Mouse (Mus musculus) heart, adult 18-20 months (tissue): ENCODE results near the gene Dync1li1. TPM values are rescaled to one million over a fixed set of nuclear protein-coding genes. Genes with fewer than 3 reads are reported as not detected.
A peak's percentile ranks its signal among the peaks of the same experiment; 100 is the strongest.

Source experiments
- DNase-seq, 2 experiments: peaks; one replicate each; pipeline ENCODE4 v3.0.0; 2021 to 2022; ENCODE audit warnings: mixed read lengths in 1 of 2
- long read RNA-seq, 2 experiments: library from polyadenylated mRNA; stranded (forward); transcript quantifications; one replicate each; pipeline ENCODE4 v2.0.0; 2021
- total RNA-seq, 2 experiments: library from RNA; stranded (reverse); gene quantifications; 2 replicates each; pipeline ENCODE4 v1.2.3; 2021

Dync1li1 gene
- 10 to 100 TPM; 64.3 to 69.5 TPM for total RNA-seq
- long read RNA-seq, experiment 1, transcript Dync1li1-201 (13 exons, 2,601 nt) = major isoform, 52 of 57 reads
- long read RNA-seq, experiment 1, partial matches to known transcripts = 3 of 57 reads
- long read RNA-seq, experiment 1, other reads (novel, unspliced or antisense) = 2 of 57 reads
- long read RNA-seq, experiment 2, transcript Dync1li1-201 (13 exons, 2,601 nt) = major isoform, 17 of 19 reads
- long read RNA-seq, experiment 2, partial matches to known transcripts = 0 of 19 reads
- long read RNA-seq, experiment 2, other reads (novel, unspliced or antisense) = 2 of 19 reads

DNA sequence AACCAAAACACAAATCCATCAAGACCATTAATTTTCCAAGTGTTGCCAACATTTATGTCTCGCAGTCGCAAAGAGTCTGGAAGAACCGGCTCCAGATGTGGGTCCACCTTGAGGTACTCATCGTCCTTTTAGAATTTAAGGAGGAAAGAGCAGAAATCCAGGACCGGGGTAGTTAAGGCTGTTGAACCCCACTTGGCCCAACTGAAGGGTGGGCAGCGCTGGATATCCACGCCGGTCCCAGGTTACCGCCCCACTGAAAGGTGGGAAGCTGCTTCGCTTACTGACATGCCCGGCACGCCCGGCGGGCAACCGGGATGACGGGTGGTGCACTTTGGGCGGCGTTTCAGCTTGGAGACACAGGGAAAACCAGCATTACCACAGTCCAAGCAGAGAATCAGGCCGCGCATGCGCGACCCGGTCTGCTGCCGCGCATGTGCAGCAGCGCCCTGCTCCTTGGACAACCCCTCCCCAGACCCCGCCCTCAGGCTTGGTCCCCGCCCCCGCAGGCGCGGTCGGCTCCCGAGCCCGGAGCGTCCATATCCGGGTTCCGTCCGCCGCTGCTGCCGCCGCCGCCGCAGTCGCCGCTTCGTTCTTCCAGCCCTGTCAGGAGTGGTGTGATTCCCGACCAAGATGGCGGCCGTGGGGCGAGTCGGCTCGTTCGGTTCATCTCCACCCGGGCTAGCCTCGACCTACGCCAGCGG lies at the start of gene Dync1li1:
Dync1li1 (plus strand) TSS at position 539 of the 701 bp plus-strand sequence.
- DNase-seq = peak; percentile 97 to 98

DNA sequence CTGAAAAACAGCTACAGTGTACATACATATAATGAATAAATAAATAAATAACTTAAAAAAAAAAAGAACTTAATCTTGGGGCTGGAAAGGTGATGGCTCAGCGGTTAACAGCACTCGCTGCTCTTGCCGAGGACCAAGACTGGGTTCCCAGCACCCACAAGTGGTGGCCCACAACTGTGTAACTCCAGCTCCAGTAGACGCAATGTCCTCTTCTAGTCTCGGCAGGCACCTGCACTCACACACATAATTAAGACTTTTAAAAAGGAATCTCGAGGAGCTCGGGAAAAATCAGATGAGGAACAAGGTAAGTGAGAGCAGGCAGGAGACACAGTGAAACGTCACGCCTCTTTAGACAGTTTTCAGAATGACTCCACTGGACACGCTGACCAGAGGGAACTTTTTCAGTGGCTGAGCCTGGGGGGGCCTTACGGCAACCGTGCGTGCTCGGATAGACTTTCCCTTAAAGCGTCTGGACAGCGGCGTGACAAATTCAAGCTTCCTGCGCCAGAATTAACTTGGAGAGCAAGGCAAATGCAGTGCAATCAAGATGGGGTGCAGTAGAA lies 49.3 kb upstream of the Dync1li1 start:
- DNase-seq = no peak

DNA sequence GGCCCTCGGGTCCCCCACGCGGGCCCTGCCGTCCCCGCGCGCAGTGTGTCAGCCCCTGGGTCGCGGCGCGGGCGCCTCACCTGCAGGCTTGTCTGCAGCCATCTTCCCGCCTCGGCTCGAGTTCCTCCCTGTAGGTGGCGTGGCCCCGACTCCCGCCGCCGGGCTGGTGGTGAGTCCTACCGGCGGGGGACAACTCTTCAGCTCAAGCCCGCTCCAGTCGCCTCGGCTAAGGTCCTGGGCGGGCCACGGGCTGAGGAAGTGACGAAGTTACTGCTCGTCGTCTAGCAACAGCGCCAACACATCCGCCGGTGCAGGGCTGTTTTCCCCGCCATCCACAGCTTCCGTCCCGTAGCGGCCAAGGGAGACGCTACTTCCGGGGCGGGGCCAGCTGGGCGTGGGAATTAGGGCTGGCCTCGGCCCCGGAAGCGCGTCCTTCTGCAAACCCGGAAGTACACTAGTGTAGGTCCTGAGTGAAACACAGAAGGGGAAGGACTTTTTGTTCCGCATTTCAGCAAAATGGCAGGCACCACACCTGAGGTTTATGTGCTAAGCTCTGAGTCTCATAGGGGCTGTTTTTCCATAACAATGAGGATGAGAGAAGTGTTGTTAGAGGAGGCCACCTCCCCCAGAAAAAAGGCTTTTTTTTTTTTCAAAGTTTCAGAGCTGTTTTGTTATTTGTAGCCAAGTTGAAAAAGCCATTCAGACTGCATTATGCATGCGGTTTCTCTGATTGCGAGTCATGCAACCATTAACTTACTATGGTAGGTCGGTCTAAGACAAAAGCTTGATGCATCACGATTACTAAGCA lies 48.5 kb upstream of the Dync1li1 start, which contains the start of gene Cnot10:
Cnot10 (minus strand) TSS at position 346 of the 808 bp plus-strand sequence.
- peak; percentile 98 to 99 for DNase-seq

DNA sequence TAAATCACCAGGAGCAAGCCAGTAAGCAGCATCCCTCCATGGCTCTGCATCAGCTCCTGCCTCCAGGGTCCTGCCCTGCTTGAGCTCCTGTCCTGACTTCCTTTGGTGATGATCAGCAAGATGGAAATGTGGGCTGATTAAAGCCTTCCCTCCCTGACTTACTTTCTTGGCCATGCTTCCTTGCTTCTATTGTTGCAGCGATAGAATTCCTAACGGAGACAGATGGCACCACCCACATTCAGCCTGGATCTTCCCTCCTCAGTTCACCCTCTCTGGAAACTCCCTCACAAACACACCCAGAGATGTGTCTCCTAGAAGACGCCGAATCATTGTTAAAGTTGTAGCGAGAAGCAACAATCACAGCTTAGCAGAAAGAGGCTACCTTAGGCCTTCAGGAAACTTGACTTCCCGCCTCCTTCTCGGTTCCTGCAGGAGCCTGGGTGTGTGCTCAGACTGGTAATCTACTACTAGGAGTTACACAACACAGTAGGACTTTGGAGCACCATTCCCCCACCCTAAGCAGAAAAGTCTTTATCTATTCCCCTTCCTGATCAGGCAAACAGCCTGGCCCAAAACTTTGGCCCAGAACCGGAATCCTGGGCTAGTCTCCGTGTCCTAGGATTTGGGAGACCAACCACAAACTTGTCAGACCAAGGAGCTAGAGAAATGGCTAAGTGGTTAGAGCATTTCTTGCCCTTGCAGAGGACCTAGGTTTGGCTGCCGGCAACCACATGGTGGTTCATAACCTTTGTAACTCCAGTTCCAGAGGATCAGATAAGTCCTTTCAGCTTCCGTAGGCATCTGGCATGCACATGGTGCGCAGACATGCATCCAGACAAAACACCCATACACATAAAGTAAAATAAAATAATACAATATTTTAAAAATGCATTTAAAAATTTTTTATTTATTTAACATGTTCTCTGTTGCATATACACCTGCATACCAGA lies 41.8 kb upstream of the Dync1li1 start:
- no peak for DNase-seq

DNA sequence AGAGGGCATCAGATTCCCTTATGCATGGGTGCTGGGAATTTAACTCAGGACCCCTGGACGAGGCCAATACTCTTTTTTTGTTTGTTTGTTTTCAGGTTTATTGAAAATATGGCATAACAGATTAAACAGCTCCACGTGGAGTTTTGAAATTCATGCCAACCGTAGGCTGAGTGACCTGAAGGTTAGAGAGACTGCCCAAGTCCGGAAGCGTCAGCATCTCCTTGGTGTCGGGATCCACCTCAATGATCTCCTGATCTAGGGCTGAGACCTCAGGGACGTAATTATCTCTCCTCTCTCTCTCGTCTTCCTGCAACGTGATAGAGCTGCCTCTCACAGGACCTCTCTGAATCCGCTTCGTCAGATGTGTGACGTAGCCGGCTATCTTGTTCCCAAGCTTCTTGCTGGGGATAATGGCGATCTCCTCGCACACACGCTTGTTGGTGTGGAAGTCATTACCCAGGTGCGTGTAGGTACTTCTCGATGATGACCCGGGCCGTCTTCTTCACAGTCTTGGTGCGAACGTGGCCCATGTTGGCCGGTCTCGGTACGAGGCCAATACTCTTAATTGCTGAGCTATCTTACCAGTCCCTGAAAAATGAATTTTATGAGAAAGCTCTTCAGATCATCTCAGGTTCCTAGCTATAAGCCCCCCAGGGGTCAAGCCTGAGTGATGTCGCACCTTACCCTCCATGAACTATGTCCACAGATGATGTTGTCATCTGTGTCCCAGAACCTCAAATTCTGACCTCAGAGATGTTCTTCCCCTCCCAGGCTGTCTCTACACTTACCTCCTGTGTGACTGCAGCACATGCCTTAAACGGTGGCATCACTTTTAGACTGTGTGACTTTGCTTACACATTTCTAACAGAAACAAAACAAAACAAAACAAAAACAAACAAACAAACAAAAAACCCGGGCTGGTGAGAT lies 40.8 kb upstream of the Dync1li1 start:
- DNase-seq = no peak

DNA sequence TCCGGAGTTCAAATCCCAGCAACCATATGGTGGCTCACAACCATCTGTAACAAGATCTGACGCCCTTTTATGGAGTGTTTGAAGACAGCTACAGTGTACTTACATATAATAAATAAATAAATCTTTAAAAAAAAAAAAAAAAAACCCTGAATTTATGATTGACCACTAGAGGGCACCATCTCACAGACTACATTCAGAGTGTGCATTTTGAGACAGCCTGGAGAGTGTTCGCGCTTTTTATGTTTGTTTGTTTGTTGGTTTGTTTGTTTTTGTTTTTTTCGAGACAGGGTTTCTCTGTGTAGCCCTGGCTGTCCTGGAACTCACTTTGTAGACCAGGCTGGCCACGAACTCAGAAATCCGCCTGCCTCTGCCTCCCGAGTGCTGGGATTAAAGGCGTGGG lies 40.1 kb upstream of the Dync1li1 start:
- DNase-seq = peak in 1 of 2 experiments; percentile 37

DNA sequence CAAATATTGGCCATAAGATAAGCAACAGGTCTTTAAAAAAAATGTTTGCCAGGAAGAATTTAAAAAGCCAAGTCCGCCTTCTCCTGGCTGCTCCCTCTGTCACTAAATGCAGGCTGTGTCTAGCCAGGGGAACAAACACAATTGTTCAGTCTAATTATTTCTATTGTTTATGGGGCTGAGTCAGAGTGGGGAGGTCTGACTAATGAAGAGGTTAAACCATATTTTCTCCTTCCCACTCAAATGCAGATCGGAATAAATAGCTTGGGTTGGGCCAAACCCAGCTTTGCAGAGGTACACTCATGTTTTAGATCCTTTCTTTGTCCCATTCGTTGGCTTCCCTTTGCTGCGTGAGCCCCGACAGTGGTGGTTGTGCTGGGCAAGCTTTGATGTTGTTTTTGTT lies 39.2 kb upstream of the Dync1li1 start:
- no peak for DNase-seq

DNA sequence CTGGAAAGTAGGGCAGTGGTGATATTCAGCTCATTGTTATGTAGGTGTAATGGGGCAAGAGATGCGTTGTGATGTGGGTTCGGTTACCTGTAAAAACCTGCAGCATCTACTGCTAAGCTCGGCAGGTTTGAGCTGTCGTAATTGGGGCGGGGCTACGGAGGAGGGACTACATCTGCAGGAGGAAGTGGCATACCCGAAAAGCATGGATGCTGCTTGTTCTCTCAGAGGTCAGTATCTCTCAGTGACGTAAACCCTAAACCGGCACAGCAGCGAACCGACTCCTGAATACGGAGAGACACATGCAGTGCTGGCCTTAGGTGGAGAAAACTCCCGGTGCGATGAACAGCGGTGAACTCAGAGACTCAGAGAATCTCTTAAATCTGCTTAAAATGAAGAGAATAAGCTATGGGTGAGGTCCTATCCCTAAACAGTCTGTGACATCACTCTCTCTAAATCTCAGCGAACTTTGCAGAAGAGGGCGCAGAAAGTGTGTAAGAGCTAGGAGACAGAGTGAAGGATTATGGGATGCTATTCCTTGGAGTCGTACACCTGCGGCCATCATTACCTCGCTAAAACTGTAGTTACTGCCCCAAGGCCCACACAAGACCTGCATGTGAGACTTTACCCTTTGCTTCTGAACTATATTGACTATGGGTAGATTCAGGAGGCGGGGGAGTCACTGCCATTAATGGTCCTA lies 37.5 kb upstream of the Dync1li1 start:
- no peak for DNase-seq

DNA sequence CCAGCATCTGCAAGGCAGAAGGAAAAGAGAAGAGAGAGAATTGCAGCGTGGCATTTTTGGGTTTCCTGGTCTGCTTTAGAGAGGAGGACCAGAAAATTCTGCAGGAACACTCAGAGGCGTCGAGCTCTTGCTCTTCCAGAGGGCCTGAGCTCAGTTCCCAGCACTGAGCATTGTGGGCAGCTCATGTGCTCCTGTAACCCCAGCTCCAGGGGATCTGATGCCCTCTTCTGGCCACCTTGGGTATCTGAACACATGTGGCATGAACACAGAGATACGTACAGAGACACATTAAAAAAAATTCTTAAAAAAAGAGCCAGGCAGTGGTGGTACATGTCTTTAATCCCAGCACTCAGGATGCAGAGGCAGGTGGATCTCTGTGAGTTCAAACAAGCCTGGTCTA lies 33.2 kb upstream of the Dync1li1 start:
- no peak for DNase-seq

DNA sequence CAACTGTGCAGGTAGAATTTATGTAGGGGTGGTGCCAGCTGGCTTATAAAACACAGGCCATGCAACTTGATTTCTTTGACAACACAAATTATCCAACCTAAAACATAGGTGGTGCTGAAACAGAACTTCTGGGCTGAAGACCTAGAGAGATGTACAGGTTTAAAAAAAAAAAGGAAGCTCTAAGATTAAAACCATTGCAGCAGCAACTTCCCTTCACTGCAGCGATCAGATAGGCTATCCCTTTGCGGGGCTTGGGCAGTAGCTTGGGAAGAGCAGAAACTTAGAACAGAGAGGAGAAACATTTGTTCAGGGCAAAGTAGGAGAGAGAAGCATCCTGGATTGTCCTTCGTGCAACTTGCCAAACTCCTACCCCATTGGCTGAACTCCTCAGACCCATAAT lies 31.9 kb upstream of the Dync1li1 start:
- no peak for DNase-seq

DNA sequence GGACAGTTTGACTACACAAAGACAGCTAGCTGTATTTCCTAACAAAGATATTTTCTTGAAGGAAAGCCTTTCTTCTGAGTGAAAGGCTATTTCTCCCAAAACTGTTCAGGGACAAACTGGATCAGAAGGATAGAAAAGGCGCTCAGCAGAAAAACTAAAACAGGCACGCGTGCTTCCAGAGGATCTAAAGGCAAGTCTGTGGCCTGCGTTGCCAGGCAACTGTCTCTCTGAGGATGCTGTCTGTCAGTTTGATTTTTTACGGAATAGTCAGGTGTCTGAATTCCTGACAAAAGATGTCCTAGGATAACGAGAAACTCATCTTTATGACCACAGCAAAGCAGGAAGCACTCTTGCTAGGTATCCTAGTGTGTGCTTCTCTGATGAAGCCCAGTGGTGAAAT lies 28.1 kb upstream of the Dync1li1 start:
- DNase-seq = no peak

DNA sequence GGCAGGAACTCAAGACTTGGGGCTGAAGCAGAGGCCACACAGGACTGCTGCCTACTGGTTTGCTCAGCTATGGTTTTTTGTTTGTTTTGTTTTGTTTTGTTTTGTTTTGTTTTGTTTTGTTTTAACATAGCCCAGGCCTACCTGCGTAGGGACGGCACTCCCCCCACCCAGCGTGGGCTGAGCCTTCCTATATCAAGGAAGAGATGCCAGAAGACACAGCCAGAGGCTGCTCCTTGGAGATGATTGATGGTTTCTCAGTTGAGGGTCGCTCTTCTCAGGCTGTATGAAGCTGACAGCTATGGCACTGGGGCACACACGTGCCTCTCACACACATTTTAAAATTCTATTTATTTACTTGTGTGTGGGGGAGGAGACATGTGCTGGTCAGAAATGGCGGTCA lies 27.6 kb upstream of the Dync1li1 start:
- DNase-seq = no peak

DNA sequence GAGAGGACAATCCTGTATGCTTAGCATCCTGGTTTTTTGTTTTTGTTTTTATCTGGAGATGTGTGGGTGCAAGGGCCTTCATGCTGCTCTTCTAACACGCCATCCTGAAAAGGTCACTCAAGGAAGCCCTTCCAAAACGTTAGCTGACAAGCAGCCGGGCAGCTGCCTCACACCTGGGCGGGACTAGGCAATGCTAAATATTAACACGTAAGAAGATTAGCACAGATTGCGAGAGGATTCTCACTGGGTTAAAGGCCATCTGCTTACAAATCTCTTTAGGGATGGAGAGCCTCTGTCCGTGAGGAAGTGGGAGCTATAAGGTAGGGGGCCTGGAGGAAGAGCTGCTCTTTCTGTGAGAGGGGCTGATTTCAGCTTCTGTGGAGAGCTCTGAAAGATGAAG lies 26.6 kb upstream of the Dync1li1 start:
- DNase-seq = peak in 1 of 2 experiments; percentile 21

DNA sequence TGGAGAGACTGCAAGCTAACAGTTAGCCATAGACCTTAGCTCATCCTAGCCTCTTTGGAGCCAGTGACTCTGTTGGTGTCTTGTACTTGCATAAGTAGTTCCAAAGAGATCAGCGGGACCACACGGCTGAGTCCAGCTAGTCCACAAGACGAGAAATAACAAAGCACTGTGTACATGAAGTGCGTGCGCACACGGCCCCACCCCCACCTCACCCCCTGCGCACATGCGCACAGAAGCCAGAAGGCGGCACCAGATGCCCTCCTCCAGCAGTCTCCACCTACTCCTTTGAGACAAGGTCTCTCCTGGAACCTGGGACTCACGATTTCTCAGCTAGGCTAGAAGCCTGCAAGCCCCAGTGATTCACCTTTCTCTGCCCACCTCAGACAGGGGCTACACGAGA lies 24.8 kb upstream of the Dync1li1 start:
- DNase-seq = no peak

DNA sequence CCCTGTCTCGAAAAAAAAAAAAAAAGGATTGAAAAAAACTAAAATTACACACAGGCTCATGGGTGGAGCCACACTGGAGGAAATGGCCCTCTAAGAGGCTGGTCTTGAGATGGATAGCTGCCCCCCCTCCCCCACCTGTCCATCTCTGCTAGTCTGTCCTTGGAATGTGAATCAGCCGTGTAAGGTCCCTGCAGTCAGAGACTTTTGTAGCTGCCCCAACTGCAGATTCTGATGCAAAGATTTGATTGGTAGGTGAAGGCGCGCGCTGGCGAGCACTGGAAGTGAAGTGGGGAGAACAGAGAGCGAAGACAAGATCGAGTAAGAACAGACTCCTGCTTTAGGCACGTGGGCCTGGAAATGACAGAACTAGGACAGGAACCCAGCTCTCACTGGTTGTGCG lies 21.7 kb upstream of the Dync1li1 start:
- no peak for DNase-seq

DNA sequence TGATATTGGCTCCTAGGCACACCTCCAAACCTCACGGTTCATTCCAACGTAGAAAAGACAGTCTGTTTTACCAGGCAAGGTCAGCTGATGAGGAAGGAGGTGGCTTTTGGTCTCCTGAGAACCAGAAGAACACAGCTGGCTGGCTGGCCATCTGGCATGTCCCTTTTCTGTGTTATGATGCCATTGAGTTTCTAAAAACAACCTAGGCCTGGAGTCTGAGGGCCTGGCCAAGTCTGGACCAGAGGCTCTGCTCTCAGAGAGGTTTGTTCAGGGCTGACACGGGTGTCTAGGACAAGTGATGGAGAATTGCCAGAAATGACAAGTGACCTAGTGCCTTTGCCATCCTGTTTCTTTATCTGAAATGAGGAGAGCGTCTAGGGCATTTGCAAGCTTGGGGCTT lies 20.5 kb upstream of the Dync1li1 start:
- DNase-seq = peak; percentile 76 to 91

DNA sequence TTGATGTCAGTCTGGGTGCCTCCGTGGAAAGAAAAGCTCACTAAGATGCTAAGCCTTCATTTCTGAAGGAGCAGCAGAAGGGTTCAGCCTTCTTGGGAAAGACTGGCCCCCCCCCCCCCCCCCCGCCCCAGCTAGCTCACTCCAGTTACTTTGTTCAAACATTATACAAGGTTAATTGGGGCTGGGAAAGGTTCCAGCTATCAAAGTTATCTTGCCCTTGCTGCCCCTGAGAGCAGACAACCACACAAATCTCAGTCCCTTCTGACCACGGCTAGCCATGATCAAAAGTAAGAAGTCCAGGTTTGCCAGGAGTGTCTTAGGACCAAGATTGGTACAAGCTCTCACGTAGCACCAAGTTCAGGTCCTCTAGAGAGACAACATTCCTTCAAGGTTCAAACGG lies 19.6 kb upstream of the Dync1li1 start:
- DNase-seq = peak; percentile 17 to 18

DNA sequence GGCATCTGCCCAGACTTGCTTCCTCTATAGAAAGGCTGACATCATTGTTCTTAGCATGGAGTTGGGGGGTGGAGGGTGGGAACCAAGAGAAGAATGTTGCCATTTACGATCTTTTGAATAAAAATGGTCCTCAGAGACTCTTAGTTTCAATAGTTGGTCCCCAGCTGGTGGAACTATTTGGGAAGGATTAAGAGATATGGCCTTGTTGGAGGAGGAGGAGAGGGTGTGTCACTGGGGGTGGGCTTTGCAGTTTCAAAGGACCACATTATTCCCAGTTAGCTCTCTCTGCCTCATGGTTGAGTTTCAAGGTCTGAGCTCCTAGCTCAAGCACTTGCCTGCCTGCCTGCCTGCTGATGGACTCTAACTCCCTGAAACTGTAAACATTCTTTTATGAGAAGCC lies 16.6 kb upstream of the Dync1li1 start:
- DNase-seq = no peak

DNA sequence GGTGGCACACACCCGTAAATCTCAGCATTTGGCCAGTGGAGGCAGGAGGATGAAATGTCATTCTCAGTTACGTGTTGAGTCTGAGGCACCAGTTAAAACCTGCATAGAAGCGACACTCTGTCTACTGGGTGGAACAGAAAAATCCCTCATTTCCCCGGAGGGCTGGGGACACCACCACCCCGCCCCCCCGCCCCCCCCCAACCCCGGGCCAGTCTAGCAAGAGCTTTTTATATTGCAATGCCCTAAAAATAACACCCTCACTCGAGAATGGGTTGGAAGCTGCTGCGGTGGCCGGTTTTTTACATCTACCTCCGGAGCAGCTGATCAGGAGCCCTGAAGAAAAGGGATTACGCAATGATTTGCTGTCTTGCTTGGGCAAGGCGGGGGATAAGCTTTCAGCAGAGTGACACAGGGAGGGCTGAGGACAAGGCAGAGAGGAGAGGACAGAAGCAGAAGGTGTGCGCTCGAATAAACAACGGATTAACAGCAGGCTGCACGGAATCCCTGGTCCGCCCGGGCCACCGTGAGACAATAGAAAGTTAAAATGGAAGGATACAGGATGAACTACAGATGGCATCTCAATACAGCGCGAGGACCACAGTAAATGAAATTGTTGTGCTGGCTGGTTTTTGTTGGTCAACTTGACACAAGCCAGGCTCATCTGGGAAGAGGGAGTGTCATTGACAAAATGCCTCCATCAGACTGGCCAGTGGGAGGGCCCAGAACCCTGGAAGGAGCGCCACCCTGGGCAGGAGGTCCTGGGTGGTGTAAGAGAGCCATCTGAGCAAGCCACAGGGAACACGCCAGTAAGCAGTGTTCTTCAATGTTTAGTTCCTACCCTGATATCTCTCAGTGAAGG lies 15.7 kb upstream of the Dync1li1 start:
- DNase-seq = peak; percentile 42 to 53
